Mouse (Mus musculus) frontal cortex, adult 2 months (tissue): Measurements from ENCODE around the gene Pde8a. TPM values are rescaled to one million over a fixed set of nuclear protein-coding genes. Genes with fewer than 3 reads are reported as not detected.
"Not testable (repeated sequence)": the region's sequence is repeated elsewhere in the genome, so short reads cannot be mapped to it uniquely, and the experiment has no call there.

ENCODE experiments used
- DNase-seq, 2 experiments: peaks; one replicate each; pipeline ENCODE4 v3.0.0; 2022; ENCODE audit warnings: low spot score in 1 of 2; ENCODE audit errors: extremely low spot score in 1 of 2
- polyA plus RNA-seq: library from polyadenylated mRNA; depleted of rRNA; stranded (reverse); fragments of >200 nt; gene quantifications from 2 replicates; pipeline ENCODE4 v1.2.3, GENCODE M21; 2012; rRNA removed

Pde8a gene
- 9.5 and 10.0 TPM in 2 replicates for polyA plus RNA-seq

- DNase-seq: peak in 1 of 2 experiments; percentile 13
These were observed at the start of gene Pde8a for GRCm38 (mm10) chr7:81213347-81214152. Gene Pde8a (plus strand): TSS chr7:81213596.

GRCm38 (mm10) chr7:81164411-81164810 lies 49.0 kb upstream of the Pde8a start:
- no peak for DNase-seq

GRCm38 (mm10) chr7:81167124-81167523 lies 46.3 kb upstream of the Pde8a start:
- peak; percentile 19 to 74 for DNase-seq

GRCm38 (mm10) chr7:81169351-81169750 lies 44.0 kb upstream of the Pde8a start:
- DNase-seq: no peak

GRCm38 (mm10) chr7:81173931-81174330 lies 39.5 kb upstream of the Pde8a start:
- no peak for DNase-seq

GRCm38 (mm10) chr7:81174654-81175053 lies 38.7 kb upstream of the Pde8a start:
- no peak for DNase-seq

GRCm38 (mm10) chr7:81176187-81176769 lies 37.1 kb upstream of the Pde8a start:
- no peak for DNase-seq

- DNase-seq: peak; percentile 18 to 59
These were observed 33.9 kb upstream of the Pde8a start for GRCm38 (mm10) chr7:81179494-81179893.

GRCm38 (mm10) chr7:81182492-81183175 lies 30.8 kb upstream of the Pde8a start:
- no peak for DNase-seq

GRCm38 (mm10) chr7:81183181-81183580 lies 30.2 kb upstream of the Pde8a start:
- no peak for DNase-seq

- DNase-seq: no peak
These were observed 29.3 kb upstream of the Pde8a start for GRCm38 (mm10) chr7:81184136-81184535.

- no peak for DNase-seq
These were observed 28.7 kb upstream of the Pde8a start for GRCm38 (mm10) chr7:81184651-81185050.

GRCm38 (mm10) chr7:81186036-81186435 lies 27.4 kb upstream of the Pde8a start:
- DNase-seq: not testable (repeated sequence)

- DNase-seq: no peak
These were observed 24.2 kb upstream of the Pde8a start for GRCm38 (mm10) chr7:81189180-81189579.

- DNase-seq: no peak
These were observed 17.9 kb upstream of the Pde8a start for GRCm38 (mm10) chr7:81195509-81195908.

- DNase-seq: no peak
These were observed 16.6 kb upstream of the Pde8a start for GRCm38 (mm10) chr7:81196796-81197195.

GRCm38 (mm10) chr7:81198538-81198937 lies 14.9 kb upstream of the Pde8a start:
- no peak for DNase-seq

GRCm38 (mm10) chr7:81199109-81199508 lies 14.3 kb upstream of the Pde8a start:
- no peak for DNase-seq

GRCm38 (mm10) chr7:81199757-81200156 lies 13.6 kb upstream of the Pde8a start:
- no peak for DNase-seq

- DNase-seq: no peak
These were observed 11.0 kb upstream of the Pde8a start for GRCm38 (mm10) chr7:81202389-81202788.

- not testable (repeated sequence) for DNase-seq
These were observed 9.8 kb upstream of the Pde8a start for GRCm38 (mm10) chr7:81203576-81203975.
